Mouse (Mus musculus) embryonic fibroblast, embryonic 13.5 days (primary cell): ENCODE measurements around the gene Ppfia1.

Source experiments
- CTCF ChIP-seq: IDR thresholded peaks from 2 replicates; pipeline ENCODE4 v1.5.1; 2011; ENCODE audit warnings: mild to moderate bottlenecking, control low read depth, low read length, moderate library complexity, borderline replicate concordance; ENCODE audit not compliant: insufficient read depth
- POLR2A ChIP-seq: IDR thresholded peaks from 2 replicates; pipeline ENCODE4 v1.6.1; 2011; ENCODE audit warnings: low read depth, mild to moderate bottlenecking, control low read depth, low read length, moderate library complexity

GRCm38 (mm10) chr7:144558552-144558951 lies 5.0 kb upstream of the Ppfia1 start:
- TF ChIP-seq POLR2A (no peak), CTCF (no peak)
